Mouse (Mus musculus): ENCODE data around the gene Acsl4.

- no peak for TF ChIP-seq POLR2A (IDR thresholded peaks at IDR 0.05; ENCODE audit: extremely low read depth, insufficient read depth, low read length)
- no peak for TF ChIP-seq CTCF (IDR thresholded peaks at IDR 0.05; ENCODE audit: low read depth, low read length)
Observed at GRCm38 (mm10) chrX:142336207-142336606, 54.1 kb downstream of the Acsl4 start.

Measured in liver, adult 2 months (tissue).